Mouse (Mus musculus) forebrain, postnatal 0 days (tissue): ENCODE data around the gene Haus3. TPM values are rescaled to one million over a fixed set of nuclear protein-coding genes. Genes with fewer than 3 reads are reported as not detected.
A peak's percentile ranks its signal among the peaks of the same experiment; 100 is the strongest.

Experiments used
- ATAC-seq: fragments of 200-750 bp; cut with Nextera tagmentation; 2 replicates; pipeline ENCODE4 v1.8.0; 2017; ENCODE audit warnings: mild to moderate bottlenecking, moderate library complexity
- DNase-seq: peaks from one replicate; pipeline ENCODE4 v3.0.0-alpha.2; 2015
- H3K27ac ChIP-seq: fragments of 300-500 bp; sonication (generic); 2 replicates; pipeline ENCODE4 v1.5.1; 2014; ENCODE audit warnings: low read depth, mild to moderate bottlenecking, antibody characterized with exemption, low read length, moderate library complexity, mixed read lengths
- H3K27me3 ChIP-seq: fragments of 300-500 bp; sonication (generic); 2 replicates; pipeline ENCODE4 v1.6.1; 2014; ENCODE audit warnings: mild to moderate bottlenecking, low read length, mixed read lengths; ENCODE audit not compliant: insufficient read depth
- H3K36me3 ChIP-seq: fragments of 300-500 bp; sonication (generic); 2 replicates; pipeline ENCODE4 v1.6.1; 2014; ENCODE audit warnings: mild to moderate bottlenecking, moderate library complexity; ENCODE audit not compliant: insufficient read depth
- H3K4me1 ChIP-seq: fragments of 300-500 bp; sonication (generic); 2 replicates; pipeline ENCODE4 v1.6.1; 2014; ENCODE audit warnings: antibody characterized with exemption; ENCODE audit not compliant: insufficient read depth
- H3K4me2 ChIP-seq: fragments of 300-500 bp; sonication (generic); 2 replicates; pipeline ENCODE4 v1.6.1; 2014; ENCODE audit warnings: low read depth, mild to moderate bottlenecking, moderate library complexity
- H3K4me3 ChIP-seq: fragments of 300-500 bp; sonication (generic); 2 replicates; pipeline ENCODE4 v1.5.1; 2014; ENCODE audit warnings: low read depth, low read length, mixed read lengths
- H3K9ac ChIP-seq: fragments of 300-500 bp; sonication (generic); 2 replicates; pipeline ENCODE4 v1.6.1; 2014; ENCODE audit warnings: mild to moderate bottlenecking
- H3K9me3 ChIP-seq: fragments of 300-500 bp; sonication (generic); 2 replicates; pipeline ENCODE4 v1.6.1; 2016; ENCODE audit warnings: low read length
- CTCF ChIP-seq: sonication (generic); IDR thresholded peaks from 2 replicates; pipeline ENCODE4 v1.5.1; 2016; ENCODE audit warnings: antibody characterized with exemption, control low read depth, low read depth
- WGBS: fragments of 180-500 bp; shearing (Covaris S2); extraction: QIAGEN DNeasy Blood & Tissue Kit; methylation state at CpG from one replicate; pipeline ENCODE4 v1.1.7; 2014; 5-methylcytosine and 5-hydroxymethylcytosine counted together
- polyA plus RNA-seq: library from polyadenylated mRNA; unstranded; fragments of >200 nt; fragmentation: Nextera tagmentation; extraction: Ambion mirVana; gene quantifications from 2 replicates; pipeline ENCODE4 v1.2.1, GENCODE M21; 2015
- total RNA-seq: library from RNA; depleted of rRNA; stranded (reverse); fragments of >200 nt; gene quantifications from 2 replicates; pipeline ENCODE4 v1.2.3, GENCODE M21; 2014

Gene Haus3
- total and polyA plus RNA-seq, 2 experiments from 2014 or later = 9.1 to 11.4 TPM

DNA sequence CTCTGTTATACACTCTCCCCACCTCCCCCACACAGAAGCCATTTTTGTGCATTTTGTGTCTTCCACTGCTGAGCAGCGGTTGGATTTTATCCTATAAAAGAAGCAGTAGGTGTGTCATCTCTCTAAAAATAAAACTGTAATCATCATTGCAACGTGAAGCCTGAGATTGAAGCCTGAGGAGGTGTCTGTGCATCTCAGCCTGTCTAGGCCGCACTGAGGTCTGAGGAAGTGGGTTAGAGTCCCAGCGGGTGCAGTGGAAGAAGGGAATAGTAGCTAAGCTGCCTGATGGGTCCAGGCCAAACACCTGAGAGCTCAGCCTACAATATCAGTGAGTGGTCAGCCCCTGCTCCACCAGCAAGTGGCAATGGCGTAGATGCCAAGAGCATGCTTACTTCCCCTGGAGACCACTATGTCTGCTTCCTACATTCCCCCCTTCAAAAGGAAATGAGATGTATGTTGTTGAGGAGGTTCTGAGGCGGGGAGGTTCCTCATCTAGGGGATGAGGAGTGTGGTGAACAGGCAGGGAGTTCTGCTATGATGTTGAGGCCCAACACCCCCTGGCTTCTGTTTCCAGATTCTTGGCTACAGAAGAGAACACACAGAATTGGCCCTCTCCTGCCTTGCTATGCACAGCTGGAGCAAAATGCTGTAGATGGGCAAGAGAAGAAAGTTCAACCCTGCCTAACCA is 25.8 kb upstream of the Haus3 start:
- Histone ChIP-seq H3K4me1 (no peaks in the 10 kb centered on the region), H3K27ac (no peak overlapping the region), H3K36me3 (no peaks in the 10 kb centered on the region; the same call in 1 of the 2 replicates), H3K9me3 (no peaks in the 10 kb centered on the region), H3K9ac (no peak overlapping the region), H3K4me2 (no peak overlapping the region), H3K27me3 (no peaks in the 10 kb centered on the region), H3K4me3 (no peak overlapping the region)
- no peak for TF ChIP-seq CTCF
- DNase-seq (no peak), ATAC-seq (no peak)
- 77% methylated on average over 6 of the region's 6 CpGs for whole genome bisulfite sequencing

- no peaks in the 10 kb centered on the region; the same call in 1 of the 2 replicates for H3K36me3 ChIP-seq
- no peaks in the 10 kb centered on the region for H3K27me3 ChIP-seq
- WGBS = 59% methylated on average over 1 of the region's 1 CpGs
- no peaks in the 10 kb centered on the region for H3K9me3 ChIP-seq
- no peaks in the 10 kb centered on the region for H3K4me1 ChIP-seq
- DNase-seq (no peak), ATAC-seq (no peak)
- H3K4me3 ChIP-seq = no peak overlapping the region
- H3K4me2 ChIP-seq = no peak overlapping the region
- H3K27ac ChIP-seq = no peak overlapping the region
- no peak for TF ChIP-seq CTCF
- H3K9ac ChIP-seq = no peak overlapping the region
These were observed 25.1 kb upstream of the Haus3 start for GRCm38 (mm10) chr5:34194426-34194825.

DNA sequence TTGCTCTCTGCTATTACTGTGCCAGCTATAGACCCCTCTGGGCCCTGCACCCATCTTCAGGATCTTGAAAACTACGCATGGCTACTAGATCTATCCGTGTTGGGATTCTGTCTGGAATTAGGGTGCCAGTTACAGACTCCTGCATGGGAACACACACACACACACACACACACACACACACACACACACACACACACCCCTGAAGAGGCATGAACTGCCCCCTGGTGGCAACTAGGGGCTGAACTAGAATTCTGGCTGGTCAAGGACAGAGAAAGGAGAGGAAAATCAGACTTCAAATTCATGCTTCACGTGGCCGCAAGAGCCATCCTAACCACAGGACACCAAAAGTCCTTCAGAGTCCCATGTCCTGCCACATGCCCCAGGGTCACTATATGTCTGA is 22.5 kb upstream of the Haus3 start:
- H3K4me3 ChIP-seq = no peak overlapping the region
- H3K4me1 ChIP-seq = peaks cover 6% of the 10 kb centered on the region; the same call in 1 of the 2 replicates
- WGBS = 72% methylated on average over 4 of the region's 4 CpGs
- DNase-seq (no peak), ATAC-seq (no peak)
- H3K27ac ChIP-seq = no peak overlapping the region
- H3K4me2 ChIP-seq = no peak overlapping the region
- H3K36me3 ChIP-seq = no peaks in the 10 kb centered on the region; the same call in 1 of the 2 replicates
- peak; percentile 69 for TF ChIP-seq CTCF
- no peaks in the 10 kb centered on the region for H3K27me3 ChIP-seq
- H3K9me3 ChIP-seq = no peaks in the 10 kb centered on the region
- no peak overlapping the region for H3K9ac ChIP-seq

GRCm38 (mm10) chr5:34191021-34191420 is 21.7 kb upstream of the Haus3 start:
- peaks cover 13% of the 10 kb centered on the region for H3K4me1 ChIP-seq
- H3K4me3 ChIP-seq = no peak overlapping the region
- no peaks in the 10 kb centered on the region for H3K9me3 ChIP-seq
- ATAC-seq = no peak
- no peaks in the 10 kb centered on the region for H3K27me3 ChIP-seq
- no peaks in the 10 kb centered on the region; the same call in 1 of the 2 replicates for H3K36me3 ChIP-seq
- no peak for DNase-seq
- WGBS = 43% methylated on average over 4 of the region's 4 CpGs
- no peak overlapping the region for H3K27ac ChIP-seq
- no peak overlapping the region for H3K9ac ChIP-seq
- no peak overlapping the region for H3K4me2 ChIP-seq
- no peak for TF ChIP-seq CTCF

- H3K27me3 ChIP-seq = no peaks in the 10 kb centered on the region
- peaks cover 26% of the 10 kb centered on the region for H3K4me1 ChIP-seq
- H3K9me3 ChIP-seq = no peaks in the 10 kb centered on the region
- H3K4me2 ChIP-seq = no peak overlapping the region
- no peaks in the 10 kb centered on the region for H3K36me3 ChIP-seq
- H3K27ac ChIP-seq = no peak overlapping the region
- no peak for TF ChIP-seq CTCF
- 63% methylated on average over 1 of the region's 1 CpGs for WGBS
- H3K4me3 ChIP-seq = no peak overlapping the region
- no peak overlapping the region for H3K9ac ChIP-seq
- DNase-seq = no peak
- ATAC-seq = no peak
These were observed 20.2 kb upstream of the Haus3 start for GRCm38 (mm10) chr5:34189521-34189920.

DNA sequence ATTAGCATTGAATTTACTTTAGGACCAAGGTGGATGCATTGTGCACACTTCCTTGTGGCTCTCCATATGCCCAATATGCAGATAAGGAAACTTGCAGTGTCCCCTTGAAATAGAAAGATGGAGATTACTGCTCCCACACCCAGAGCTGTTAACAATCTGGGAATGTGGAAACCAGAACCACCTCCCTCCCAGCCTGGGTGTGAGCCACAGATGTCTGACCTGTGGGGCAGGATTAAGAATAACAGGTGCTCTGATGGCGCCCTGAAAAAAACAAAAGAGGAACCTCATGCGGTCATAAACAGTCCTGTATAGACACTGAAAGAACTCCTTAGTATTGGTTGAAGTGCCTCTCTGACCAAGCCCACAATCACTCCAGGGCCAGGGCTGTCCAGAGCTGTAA is 19.5 kb upstream of the Haus3 start:
- H3K4me2 ChIP-seq = no peak overlapping the region
- no peak overlapping the region for H3K4me3 ChIP-seq
- H3K36me3 ChIP-seq = no peaks in the 10 kb centered on the region
- WGBS = 79% methylated on average over 2 of the region's 2 CpGs
- no peak for DNase-seq
- H3K4me1 ChIP-seq = peaks cover 27% of the 10 kb centered on the region
- TF ChIP-seq CTCF = no peak
- no peaks in the 10 kb centered on the region for H3K9me3 ChIP-seq
- no peak overlapping the region for H3K9ac ChIP-seq
- ATAC-seq = no peak
- H3K27ac ChIP-seq = no peak overlapping the region
- no peaks in the 10 kb centered on the region for H3K27me3 ChIP-seq

DNA sequence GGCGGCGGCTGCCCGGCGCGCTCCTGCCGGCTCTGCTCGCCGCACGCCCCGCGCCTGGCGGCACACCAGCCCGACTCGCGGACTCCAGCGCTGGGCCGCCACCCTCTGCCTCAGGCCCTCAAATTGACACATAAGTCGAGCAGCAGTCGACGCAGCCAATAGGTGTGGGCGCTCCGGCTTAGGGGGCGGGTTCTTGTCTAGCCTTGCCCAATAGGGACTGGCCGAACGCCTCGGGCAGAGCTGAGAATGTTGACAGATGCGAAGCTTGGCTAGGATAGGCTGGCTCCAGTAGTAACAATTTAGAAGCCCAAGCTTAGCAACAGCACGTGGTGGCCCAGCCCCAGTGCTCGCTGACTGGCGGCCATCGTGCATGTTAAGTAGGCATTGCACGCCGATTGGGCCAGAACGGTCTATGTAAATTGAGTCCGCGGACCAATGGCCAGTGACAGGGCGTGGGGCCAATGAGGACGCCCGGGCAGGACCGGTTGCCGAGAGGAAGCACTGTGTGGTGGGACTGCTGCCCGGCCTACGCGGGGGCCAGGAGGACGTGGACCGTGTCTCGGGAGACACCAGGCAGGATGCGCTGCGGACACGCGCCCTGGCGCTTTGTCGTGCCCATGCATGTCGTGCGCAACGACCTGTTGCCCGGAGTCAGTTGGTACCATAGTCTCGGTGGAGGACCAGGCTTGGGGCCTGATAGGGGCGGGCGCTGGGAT is 18.4 kb upstream of the Haus3 start, which contains the start of gene Mxd4:
Gene Mxd4, minus strand, starts transcription at position 120 of the 716 bp plus-strand sequence.
- H3K4me2 ChIP-seq = peak within 1 kb of the TSS; percentile 65
- peak; percentile 98 for DNase-seq
- peak within 1 kb of the TSS; percentile 99 for H3K4me3 ChIP-seq
- TF ChIP-seq CTCF = no peak; the same call in 1 of the 2 replicates
- H3K27me3 ChIP-seq = no peaks in the 10 kb centered on the region
- H3K9me3 ChIP-seq = no peaks in the 10 kb centered on the region
- peak within 1 kb of the TSS; percentile 88 for H3K27ac ChIP-seq
- peak; percentile 98 for ATAC-seq
- peaks cover 31% of the 10 kb centered on the region for H3K4me1 ChIP-seq
- under 1% methylated on average over 59 of the region's 60 CpGs for WGBS
- H3K36me3 ChIP-seq = no peaks in the 10 kb centered on the region; the same call in 1 of the 2 replicates
- H3K9ac ChIP-seq = peak within 1 kb of the TSS; percentile 92
